In genomic region chr17:83841011-83841410, GRCm38 (mm10) we compare ENCODE assay signal across 16 mouse cellular contexts. TPM values are rescaled to one million over a fixed set of nuclear protein-coding genes. Genes with fewer than 3 reads are reported as not detected.
"Had no signal": no experiment of that assay in that cellular context is flagged by ENCODE, and none has a peak within 500 bp of the region (broad histone marks: within the 10 kb centered on the region; RNA-seq: fewer than 3 reads in every experiment).

No protein-coding gene starts in this region.

- H3K4me2 ChIP-seq: neural tube, embryonic 13.5 days; neural tube, embryonic 15.5 days; stomach, embryonic 15.5 days had no signal

- DNase-seq: retina, postnatal 1 day; right cerebral cortex, adult 18-20 months; right cerebral cortex, postnatal 14 days; right cerebral cortex, postnatal 25 days; right cerebral cortex, postnatal 4 days; spleen, adult 18-20 months; thymus, adult 18-20 months; thymus, adult 2 months; thymus, postnatal 14 days; thymus, postnatal 25 days; thymus, postnatal 36 days; thymus, postnatal 4 days had no signal

- H3K36me3 ChIP-seq: neural tube, embryonic 13.5 days; neural tube, embryonic 15.5 days; stomach, embryonic 15.5 days had no signal

- H3K27ac ChIP-seq: neural tube, embryonic 13.5 days; neural tube, embryonic 15.5 days; stomach, embryonic 15.5 days; stomach, postnatal 0 days had no signal

- H3K27me3 ChIP-seq: neural tube, embryonic 13.5 days; neural tube, embryonic 15.5 days; stomach, embryonic 15.5 days had no signal

- H3K9me3 ChIP-seq: neural tube, embryonic 13.5 days; neural tube, embryonic 15.5 days; stomach, embryonic 15.5 days had no signal

- H3K9ac ChIP-seq: neural tube, embryonic 13.5 days; neural tube, embryonic 15.5 days; stomach, embryonic 15.5 days had no signal

- H3K4me3 ChIP-seq: neural tube, embryonic 13.5 days; neural tube, embryonic 15.5 days; stomach, embryonic 15.5 days had no signal

- H3K4me1 ChIP-seq: stomach, embryonic 15.5 days had no signal

RNA-seq across cellular contexts. Expression of gene Haao, which starts 6.8 kb away (rescaled TPM):
- polyA plus RNA-seq: neural tube, embryonic 13.5 days had no signal
